Mouse (Mus musculus) embryonic facial prominence, embryonic 11.5 days (tissue): ENCODE measurements around the gene Tspan2. TPM values are rescaled to one million over a fixed set of nuclear protein-coding genes. Genes with fewer than 3 reads are reported as not detected.
A peak's percentile ranks its signal among the peaks of the same experiment; 100 is the strongest.

ENCODE experiments used
- ATAC-seq: fragments of 200-750 bp; cut with Nextera tagmentation; replicated peaks from 2 replicates; pipeline ENCODE4 v1.8.0; 2017; ENCODE audit warnings: low read depth; ENCODE audit not compliant: insufficient number of reproducible peaks, low FRiP score, low TSS enrichment
- DNase-seq: peaks from one replicate; pipeline ENCODE4 v3.0.0-alpha.2; 2015; ENCODE audit warnings: low spot score
- H3K27ac ChIP-seq: fragments of 300-500 bp; sonication (generic); replicated peaks from 2 replicates; pipeline ENCODE4 v1.5.1; 2014; ENCODE audit warnings: mild to moderate bottlenecking, low read depth, low read length, control low read depth
- H3K27me3 ChIP-seq: fragments of 300-500 bp; sonication (generic); 2 replicates; pipeline ENCODE4 v1.6.1; 2014; ENCODE audit warnings: mild to moderate bottlenecking, low read length, moderate library complexity, mixed read lengths; ENCODE audit not compliant: control insufficient read depth, insufficient read depth
- H3K36me3 ChIP-seq: fragments of 300-500 bp; sonication (generic); replicated peaks from 2 replicates; pipeline ENCODE4 v1.6.1; 2014; ENCODE audit warnings: low read depth, mild to moderate bottlenecking, low read length, moderate library complexity, mixed read lengths; ENCODE audit not compliant: control insufficient read depth, insufficient read depth
- H3K4me1 ChIP-seq: fragments of 300-500 bp; sonication (generic); 2 replicates; pipeline ENCODE4 v1.6.1; 2014; ENCODE audit warnings: low read length, mixed read lengths; ENCODE audit not compliant: control insufficient read depth, insufficient read depth
- H3K4me2 ChIP-seq: fragments of 300-500 bp; sonication (generic); 2 replicates; pipeline ENCODE4 v1.6.1; 2014; ENCODE audit warnings: low read depth, mild to moderate bottlenecking, control low read depth, low read length, moderate library complexity
- H3K4me3 ChIP-seq: fragments of 300-500 bp; sonication (generic); 2 replicates; pipeline ENCODE4 v1.5.1; 2014; ENCODE audit warnings: low read depth, low read length, control low read depth
- H3K9ac ChIP-seq: fragments of 300-500 bp; sonication (generic); replicated peaks from 2 replicates; pipeline ENCODE4 v1.6.1; 2014; ENCODE audit warnings: mild to moderate bottlenecking, control low read depth, low read length
- H3K9me3 ChIP-seq: fragments of 300-500 bp; sonication (generic); replicated peaks from 2 replicates; pipeline ENCODE4 v1.6.1; 2016; ENCODE audit warnings: mild to moderate bottlenecking, low read length, inconsistent platforms, mixed read lengths; ENCODE audit not compliant: control insufficient read depth
- WGBS: fragments of 180-500 bp; shearing (Covaris S2); extraction: QIAGEN DNeasy Blood & Tissue Kit; methylation state at CpG from one replicate; pipeline ENCODE4 v1.1.7; 2014; 5-methylcytosine and 5-hydroxymethylcytosine counted together
- polyA plus RNA-seq: library from polyadenylated mRNA; unstranded; fragments of >200 nt; fragmentation: Nextera tagmentation; extraction: Ambion mirVana; gene quantifications from 2 replicates; pipeline ENCODE4 v1.2.1, GENCODE M21; 2014

Gene Tspan2
- polyA plus RNA-seq, 1 experiment from 2014 or later = 9.7 TPM

- Histone ChIP-seq H3K4me3 (no peak overlapping the region), H3K36me3 (no peaks in the 10 kb centered on the region), H3K9me3 (no peaks in the 10 kb centered on the region), H3K27ac (no peak overlapping the region), H3K27me3 (no peaks in the 10 kb centered on the region), H3K4me1 (no peaks in the 10 kb centered on the region), H3K4me2 (no peak overlapping the region), H3K9ac (no peak overlapping the region)
- DNase-seq (peak; percentile 87), ATAC-seq (no peak)
- WGBS = 11% methylated on average over 3 of the region's 3 CpGs
Observed at GRCm38 (mm10) chr3:102803937-102804336, 69.6 kb downstream of the Tspan2 start.

DNA sequence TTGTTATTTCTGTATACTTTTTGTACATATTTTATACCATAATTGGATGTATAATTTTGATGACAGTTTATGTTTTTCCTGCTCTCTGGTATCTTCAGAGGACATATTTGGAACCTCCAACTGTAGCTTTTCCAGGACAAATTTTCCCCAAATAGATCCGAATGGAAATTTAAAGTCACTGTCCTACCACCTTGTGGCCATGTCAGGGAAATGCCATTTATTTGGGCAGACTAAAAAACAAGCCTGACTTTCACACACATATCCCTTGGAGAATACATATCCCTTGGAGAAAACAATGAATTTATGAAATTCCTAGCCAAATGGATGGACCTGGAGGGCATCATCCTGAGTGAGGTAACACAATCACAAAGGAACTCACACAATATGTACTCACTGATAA is 108.1 kb downstream of the Tspan2 start:
- ATAC-seq (no peak), DNase-seq (peak; percentile 4)
- H3K4me3 ChIP-seq = no peak overlapping the region
- H3K4me1 ChIP-seq = no peaks in the 10 kb centered on the region
- no peak overlapping the region for H3K27ac ChIP-seq
- H3K9me3 ChIP-seq = no peaks in the 10 kb centered on the region
- 40% methylated on average over 1 of the region's 1 CpGs for WGBS
- no peaks in the 10 kb centered on the region for H3K27me3 ChIP-seq
- no peaks in the 10 kb centered on the region for H3K36me3 ChIP-seq
- H3K9ac ChIP-seq = no peak overlapping the region
- no peak overlapping the region for H3K4me2 ChIP-seq

- no peak overlapping the region for H3K4me2 ChIP-seq
- ATAC-seq = no peak
- no peak for DNase-seq
Observed at GRCm38 (mm10) chr3:102848661-102849060, 114.3 kb downstream of the Tspan2 start.

More at GRCm38 (mm10) chr3:102848661-102849060, 114.3 kb downstream of the Tspan2 start:
- no peak overlapping the region for H3K4me3 ChIP-seq
- no peak overlapping the region for H3K27ac ChIP-seq
- H3K27me3 ChIP-seq = no peaks in the 10 kb centered on the region
- no peaks in the 10 kb centered on the region for H3K36me3 ChIP-seq
- no peaks in the 10 kb centered on the region for H3K4me1 ChIP-seq
- H3K9ac ChIP-seq = no peak overlapping the region
- H3K9me3 ChIP-seq = no peaks in the 10 kb centered on the region

Other genes with a start within 250 kb of the Tspan2 start
- 0.04 and 0.15 TPM in 2 replicates for gene Tshb, start 48.2 kb downstream of the Tspan2 start, polyA plus RNA-seq
- gene Sycp1, start 201.6 kb downstream of the Tspan2 start, polyA plus RNA-seq = not detected in 2 replicates
- gene Nr1h5, start 229.6 kb downstream of the Tspan2 start, polyA plus RNA-seq = 0.15 and 0.20 TPM in 2 replicates